ENCODE assay signal across 34 mouse cellular contexts in genomic region chr14:79251727-79252285, GRCm38 (mm10). TPM values are rescaled to one million over a fixed set of nuclear protein-coding genes. Genes with fewer than 3 reads are reported as not detected.
A peak's percentile ranks its signal among the peaks of the same experiment; 100 is the strongest.
DNase-seq lines count a peak whose midpoint lies in the region; ATAC-seq lines count a peak whose summit lies in the region.
"Had no signal": no experiment of that assay in that cellular context is flagged by ENCODE, and none has a peak within 500 bp of the region (broad histone marks: within the 10 kb centered on the region; RNA-seq: fewer than 3 reads in every experiment).

No protein-coding gene starts in this region.

- no peak for DNase-seq in hindbrain, embryonic 10.5 days (ENCODE audit: low spot score)
- DNase-seq in hindbrain, embryonic 14.5 days (ENCODE audit: low spot score): no peak
- DNase-seq in retina, postnatal 1 day: peak; percentile 6
- DNase-seq in retina, embryonic 14.5 days (ENCODE audit: low spot score): no peak
- DNase-seq in embryonic facial prominence, embryonic 14.5 days (ENCODE audit: low spot score): no peak
- DNase-seq in cerebellum, postnatal 25 days: no peak
- DNase-seq in heart, postnatal 14 days: no peak
- DNase-seq: adrenal gland, adult 8-10 months; cerebellum, adult 11 months; cerebellum, adult 9-10 months; gastrocnemius, postnatal 10 days; heart, postnatal 36 days; kidney, adult 8-10 months; lung, embryonic 14.5 days; lung, postnatal 14 days; thymus, adult 2 months; thymus, postnatal 36 days had no signal

- intact Hi-C loops in heart, postnatal 14 days (cut with DNase I): no loop called here

- no peak overlapping the region for H3K4me2 ChIP-seq in hindbrain, embryonic 14.5 days (replicated peaks)
- H3K4me2 ChIP-seq in embryonic facial prominence, embryonic 14.5 days (ENCODE audit: low read depth, low read length): no peak overlapping the region
- H3K4me2 ChIP-seq: forebrain, embryonic 15.5 days; heart, embryonic 15.5 days; hindbrain, embryonic 13.5 days; limb, embryonic 12.5 days; liver, embryonic 15.5 days; lung, embryonic 14.5 days; midbrain, embryonic 11.5 days; neural tube, embryonic 12.5 days had no signal

- no peaks in the 10 kb centered on the region for H3K9me3 ChIP-seq in hindbrain, embryonic 10.5 days
- H3K9me3 ChIP-seq in hindbrain, embryonic 14.5 days (ENCODE audit: control insufficient read depth, low read length): no peaks in the 10 kb centered on the region
- H3K9me3 ChIP-seq in embryonic facial prominence, embryonic 14.5 days (ENCODE audit: control insufficient read depth, low read length): no peaks in the 10 kb centered on the region
- H3K9me3 ChIP-seq: forebrain, embryonic 15.5 days; heart, embryonic 15.5 days; hindbrain, embryonic 13.5 days; limb, embryonic 12.5 days; liver, embryonic 15.5 days; neural tube, embryonic 12.5 days had no signal

- peak overlapping the region; percentile 5; the same call in 1 of the 2 replicates for H3K27ac ChIP-seq in hindbrain, embryonic 10.5 days
- H3K27ac ChIP-seq in hindbrain, embryonic 14.5 days: no peak overlapping the region
- H3K27ac ChIP-seq in embryonic facial prominence, embryonic 14.5 days (replicated peaks; ENCODE audit: low read depth, low read length): no peak overlapping the region
- H3K27ac ChIP-seq: forebrain, embryonic 15.5 days; heart, embryonic 15.5 days; hindbrain, embryonic 13.5 days; limb, embryonic 12.5 days; liver, embryonic 15.5 days; neural tube, embryonic 12.5 days had no signal

- H3K27me3 ChIP-seq in hindbrain, embryonic 10.5 days (ENCODE audit: insufficient read depth, poor library complexity, severe bottlenecking): no peaks in the 10 kb centered on the region
- no peaks in the 10 kb centered on the region for H3K27me3 ChIP-seq in hindbrain, embryonic 14.5 days (ENCODE audit: control insufficient read depth, insufficient read depth, low read length)
- H3K27me3 ChIP-seq in embryonic facial prominence, embryonic 14.5 days (replicated peaks; ENCODE audit: control insufficient read depth, insufficient read depth, low read length): no peaks in the 10 kb centered on the region
- H3K27me3 ChIP-seq: forebrain, embryonic 15.5 days; hindbrain, embryonic 13.5 days; limb, embryonic 12.5 days; liver, embryonic 15.5 days; neural tube, embryonic 12.5 days had no signal

- 75% methylated on average over 5 of the region's 5 CpGs for WGBS in hindbrain, embryonic 10.5 days
- 76% methylated on average over 5 of the region's 5 CpGs for WGBS in hindbrain, embryonic 14.5 days
- WGBS in embryonic facial prominence, embryonic 14.5 days: 66% methylated on average over 5 of the region's 5 CpGs

- H3K9ac ChIP-seq in hindbrain, embryonic 14.5 days: no peak overlapping the region
- H3K9ac ChIP-seq in embryonic facial prominence, embryonic 14.5 days (ENCODE audit: low read depth, low read length): no peak overlapping the region
- H3K9ac ChIP-seq: forebrain, embryonic 15.5 days; heart, embryonic 15.5 days; hindbrain, embryonic 13.5 days; limb, embryonic 12.5 days; liver, embryonic 15.5 days; lung, embryonic 14.5 days; neural tube, embryonic 12.5 days had no signal

- H3K4me1 ChIP-seq in hindbrain, embryonic 10.5 days (replicated peaks): peaks cover 16% of the 10 kb centered on the region
- H3K4me1 ChIP-seq in hindbrain, embryonic 14.5 days (replicated peaks; ENCODE audit: control insufficient read depth, insufficient read depth, low read length): no peaks in the 10 kb centered on the region
- no peaks in the 10 kb centered on the region for H3K4me1 ChIP-seq in embryonic facial prominence, embryonic 14.5 days (ENCODE audit: control insufficient read depth, insufficient read depth, low read length)
- H3K4me1 ChIP-seq: forebrain, embryonic 15.5 days; hindbrain, embryonic 13.5 days; liver, embryonic 15.5 days; neural tube, embryonic 12.5 days had no signal

- ATAC-seq in hindbrain, embryonic 14.5 days (ENCODE audit: low FRiP score): no peak
- ATAC-seq in embryonic facial prominence, embryonic 14.5 days (ENCODE audit: low read depth): peak; percentile 47; the same call in 1 of the 2 replicates
- ATAC-seq in megakaryocyte progenitor cell, adult 5-6 weeks (replicated peaks; ENCODE audit: poor library complexity): peak; percentile 31; the same call in 1 of the 2 replicates
- ATAC-seq: activated CD4-positive, CD25-positive, alpha-beta regulatory T cell, adult 4 months; forebrain, embryonic 15.5 days had no signal

- no peaks in the 10 kb centered on the region for H3K36me3 ChIP-seq in hindbrain, embryonic 10.5 days
- H3K36me3 ChIP-seq in hindbrain, embryonic 14.5 days (replicated peaks; ENCODE audit: control insufficient read depth, insufficient read depth): no peaks in the 10 kb centered on the region
- H3K36me3 ChIP-seq in embryonic facial prominence, embryonic 14.5 days (ENCODE audit: control insufficient read depth, insufficient read depth, low read length): no peaks in the 10 kb centered on the region
- H3K36me3 ChIP-seq: forebrain, embryonic 15.5 days; heart, embryonic 15.5 days; hindbrain, embryonic 13.5 days; limb, embryonic 12.5 days; liver, embryonic 15.5 days; neural tube, embryonic 12.5 days had no signal

- no peak overlapping the region for H3K4me3 ChIP-seq in hindbrain, embryonic 10.5 days
- no peak overlapping the region for H3K4me3 ChIP-seq in hindbrain, embryonic 14.5 days (replicated peaks; ENCODE audit: low read length)
- H3K4me3 ChIP-seq in embryonic facial prominence, embryonic 14.5 days (ENCODE audit: low read depth, low read length): no peak overlapping the region
- H3K4me3 ChIP-seq: forebrain, embryonic 15.5 days; heart, embryonic 15.5 days; hindbrain, embryonic 13.5 days; limb, embryonic 12.5 days; liver, embryonic 15.5 days; myocyte; neural tube, embryonic 12.5 days had no signal

RNA-seq across cellular contexts. Expression of gene Zfp957, which starts 4.6 kb away (rescaled TPM):
- polyA plus RNA-seq in hindbrain, embryonic 10.5 days (2016; fragmentation: Nextera tagmentation; extraction: Ambion mirVana): not detected in 2 replicates
- polyA plus RNA-seq in hindbrain, embryonic 14.5 days (2014; fragmentation: Nextera tagmentation; extraction: Ambion mirVana): 0.08 TPM in 1 of 2 replicates, not detected in the other
- polyA plus RNA-seq in embryonic facial prominence, embryonic 14.5 days (2014; fragmentation: Nextera tagmentation; extraction: Ambion mirVana): not detected in 2 replicates
- not detected in 2 replicates for total RNA-seq in megakaryocyte progenitor cell, adult 5-6 weeks (2015)
- not detected in 2 replicates for total RNA-seq in megakaryocyte progenitor cell, adult 5-6 weeks (2017)
- not detected for total RNA-seq in heart, postnatal 14 days (2021)
- total RNA-seq: gastrocnemius, postnatal 10 days; heart, postnatal 36 days; layer of hippocampus, adult 18-20 months; layer of hippocampus, postnatal 10 days; left cerebral cortex, adult 18-20 months; left cerebral cortex, postnatal 14 days; liver, adult 2 months; midbrain, postnatal 0 days had no signal
- polyA plus RNA-seq: forebrain, embryonic 15.5 days; gonadal fat pad, adult 2 months; heart, embryonic 15.5 days; hindbrain, embryonic 13.5 days; limb, embryonic 12.5 days; liver, adult 2 months; liver, embryonic 15.5 days; lung, embryonic 14.5 days; midbrain, embryonic 11.5 days; myocyte; neural tube, embryonic 12.5 days; thymus, adult 2 months had no signal

RNA-seq across cellular contexts. Expression of gene Rgcc, which starts 49.6 kb away (rescaled TPM):
- polyA plus RNA-seq in hindbrain, embryonic 10.5 days (2016; fragmentation: Nextera tagmentation; extraction: Ambion mirVana): 26.2 and 52.1 TPM in 2 replicates
- 36.4 and 40.4 TPM in 2 replicates for polyA plus RNA-seq in hindbrain, embryonic 14.5 days (2014; fragmentation: Nextera tagmentation; extraction: Ambion mirVana)
- polyA plus RNA-seq in embryonic facial prominence, embryonic 14.5 days (2014; fragmentation: Nextera tagmentation; extraction: Ambion mirVana): 74.8 and 89.5 TPM in 2 replicates
- total RNA-seq in megakaryocyte progenitor cell, adult 5-6 weeks (2015): 183 and 199 TPM in 2 replicates
- total RNA-seq in megakaryocyte progenitor cell, adult 5-6 weeks (2017): 212 and 243 TPM in 2 replicates
- total RNA-seq in heart, postnatal 14 days (2021): 10 to 100 TPM; 78.5 to 80.3 TPM
